Mouse (Mus musculus) stomach, postnatal 0 days (tissue): ENCODE results near the gene Stk10.

Experiments
- CTCF ChIP-seq: IDR thresholded peaks from 2 replicates; pipeline ENCODE4 v1.5.1; 2016; ENCODE audit warnings: antibody characterized with exemption, low read depth, mild to moderate bottlenecking, moderate library complexity
- EP300 ChIP-seq: optimal IDR thresholded peaks from 2 replicates; pipeline ENCODE3; 2016; ENCODE audit warnings: antibody characterized with exemption

DNA sequence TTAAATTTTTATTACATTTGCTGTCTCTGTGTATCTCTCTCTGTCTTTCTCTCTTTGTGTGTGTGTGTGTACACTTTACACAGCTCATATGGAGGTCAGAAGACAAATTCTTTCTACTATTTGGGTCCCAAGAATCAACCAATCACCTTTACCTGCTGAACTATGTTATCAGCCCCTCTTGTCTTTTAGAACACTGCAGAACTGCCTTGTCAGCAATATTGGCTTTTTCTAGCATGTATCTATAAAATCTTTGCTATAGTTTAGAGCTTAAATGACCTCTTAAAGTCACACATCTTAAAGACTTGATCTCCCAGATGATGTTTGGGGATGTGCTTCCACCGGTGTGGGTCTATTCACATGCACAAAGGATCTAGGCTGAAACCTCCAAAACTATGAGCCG, 42.0 kb upstream of the Stk10 start:
- TF ChIP-seq EP300 = no peak
- no peak for TF ChIP-seq CTCF
